Mouse (Mus musculus): ENCODE results near the gene Zfp292.

GRCm38 (mm10) chr4:34899322-34899721 is 16.6 kb upstream of the Zfp292 start:
- TF ChIP-seq EP300 (IDR thresholded peaks at IDR 0.05; ENCODE audit: insufficient read depth, low read depth, low read length) = no peak
- TF ChIP-seq CTCF (IDR thresholded peaks at IDR 0.05) = no peak
- TF ChIP-seq POLR2A (IDR thresholded peaks at IDR 0.05; ENCODE audit: insufficient read depth, low read depth, low read length) = no peak

Data from heart, adult 2 months (tissue).